Mouse (Mus musculus) lung, adult 2 months (tissue): ENCODE data around the gene Cnbp.

ENCODE experiments used
- CTCF ChIP-seq: fragments of 200-500 bp; IDR thresholded peaks from 2 replicates; pipeline ENCODE4 v1.5.1; 2011; ENCODE audit warnings: mild to moderate bottlenecking, low read length, control low read depth; ENCODE audit not compliant: insufficient read depth
- POLR2A ChIP-seq: fragments of 200-500 bp; IDR thresholded peaks from 2 replicates; pipeline ENCODE4 v1.6.1; 2011; ENCODE audit warnings: low read depth, mild to moderate bottlenecking, control low read depth, low read length, borderline replicate concordance; ENCODE audit errors: extremely low read depth

GRCm38 (mm10) chr6:87879628-87880027 lies 28.7 kb upstream of the Cnbp start:
- TF ChIP-seq CTCF (no peak), POLR2A (no peak)
